Mouse (Mus musculus) lung, postnatal 4 days (tissue): ENCODE data around the gene Ankrd13a.
"Not testable (repeated sequence)": the region's sequence is repeated elsewhere in the genome, so short reads cannot be mapped to it uniquely, and the experiment has no call there.

ENCODE experiments used
- DNase-seq, 2 experiments: peaks; one replicate each; pipeline ENCODE4 v3.0.0; 2021

Gene Ankrd13a

DNA sequence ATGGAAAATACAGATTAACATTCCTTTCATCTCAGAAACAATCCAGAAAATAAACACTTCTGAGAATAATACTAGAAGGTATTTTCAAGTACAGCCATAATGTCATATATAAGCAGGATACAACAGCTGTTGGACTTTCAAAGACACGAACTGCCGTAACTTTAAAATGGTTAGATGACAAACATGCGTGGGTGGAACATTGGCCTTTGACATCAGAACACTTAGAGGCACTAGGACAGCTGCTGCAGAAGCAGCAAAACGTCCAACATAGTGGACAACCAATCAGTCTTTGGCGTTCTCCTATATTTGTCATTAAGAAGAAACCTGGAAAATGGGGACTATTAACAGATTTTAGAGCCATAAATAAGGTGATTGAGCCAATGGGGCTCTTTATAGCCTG lies 66.0 kb downstream of the Ankrd13a start:
- DNase-seq, result peak in 1 of 2 experiments; percentile 16

DNA sequence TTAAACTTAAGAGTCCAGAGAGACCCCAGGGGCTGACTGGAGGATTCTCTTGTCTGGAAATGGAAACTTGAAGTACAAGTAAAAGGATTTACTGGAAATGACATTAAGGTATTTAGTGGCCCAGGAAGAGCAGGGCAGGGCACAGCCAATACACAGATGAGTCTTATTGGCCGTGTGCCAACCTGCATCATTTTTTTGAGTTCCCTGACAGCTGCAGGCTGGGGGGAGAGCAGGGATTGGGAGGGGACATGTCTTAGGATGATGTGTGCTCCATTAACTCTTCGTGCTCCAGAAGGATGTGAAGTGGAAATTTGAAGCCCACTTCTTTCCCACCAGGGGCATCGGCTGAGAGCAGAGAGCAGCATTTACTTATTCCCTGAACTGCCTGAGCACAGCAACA lies 67.7 kb downstream of the Ankrd13a start:
- not testable (repeated sequence) for DNase-seq

DNA sequence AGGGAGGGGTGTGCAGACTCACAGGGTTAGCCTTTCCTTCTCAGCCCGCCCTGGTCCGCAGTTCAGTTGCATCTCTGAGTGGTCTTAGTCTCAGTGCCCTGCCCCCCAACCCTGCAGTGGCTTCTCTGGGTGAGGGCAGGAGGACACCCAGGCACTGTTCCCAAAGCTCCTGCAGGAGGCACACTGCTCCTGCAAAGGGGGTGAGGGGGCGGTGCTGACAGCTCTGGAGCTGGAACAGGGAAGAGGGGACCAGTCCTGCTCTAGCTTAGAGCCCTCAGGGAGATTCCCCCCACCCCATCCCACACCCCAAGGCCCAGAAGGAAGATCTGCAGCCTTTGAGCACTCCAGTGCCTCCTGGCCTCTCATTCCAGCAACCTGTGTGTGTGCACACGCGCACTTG lies 68.2 kb downstream of the Ankrd13a start:
- DNase-seq, result no peak

DNA sequence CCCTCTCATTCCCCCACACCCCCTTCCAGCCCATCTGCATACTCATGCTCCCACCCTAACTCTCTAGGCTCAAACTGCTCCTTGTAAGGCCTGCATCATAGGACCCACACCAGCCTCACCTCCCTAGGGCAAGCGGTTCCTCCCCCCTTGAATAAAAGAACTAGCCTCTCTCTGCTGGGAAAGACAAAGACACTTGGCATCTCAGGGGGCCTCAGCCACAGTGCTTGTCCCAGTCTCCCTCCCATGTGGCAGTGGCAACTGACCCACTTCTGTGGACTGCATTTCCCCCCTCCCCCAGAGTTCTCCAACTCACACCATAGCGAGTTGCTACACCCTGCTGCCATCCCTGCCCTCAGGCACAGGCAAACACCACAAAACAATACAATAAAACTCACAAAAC lies 69.9 kb downstream of the Ankrd13a start:
- DNase-seq, result not testable (repeated sequence)

DNA sequence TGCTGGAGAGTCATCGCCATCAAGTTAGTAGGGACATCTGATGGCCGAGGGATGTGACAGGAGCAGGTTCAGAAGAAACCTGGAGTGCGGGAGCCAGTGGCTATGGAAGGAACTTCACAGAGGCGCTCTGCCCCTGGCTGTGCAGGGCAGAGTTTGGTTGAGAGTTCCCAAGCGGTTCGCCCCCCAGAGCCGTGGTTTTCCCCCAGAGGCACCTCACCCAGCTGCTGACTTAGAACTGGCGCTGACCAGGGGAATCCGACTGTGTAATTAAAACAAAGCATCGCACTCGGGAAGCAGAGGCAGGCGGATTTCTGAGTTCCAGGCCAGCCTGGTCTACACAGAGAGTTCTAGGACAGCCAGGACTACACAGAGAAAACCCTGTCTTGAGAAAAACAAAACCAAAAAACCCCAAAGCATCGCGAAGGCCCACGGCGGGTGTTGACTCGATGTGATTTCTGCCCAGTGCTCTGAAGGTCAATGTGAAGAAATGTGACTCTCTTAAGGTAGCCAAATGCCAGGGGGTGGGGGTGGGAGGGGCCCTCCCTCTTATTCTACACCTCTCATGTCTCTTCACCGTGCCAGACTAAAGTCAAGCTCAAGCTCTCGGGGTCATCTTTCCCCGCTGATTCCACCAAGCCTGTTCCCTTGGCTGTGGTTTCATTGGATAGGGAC lies 77.2 kb downstream of the Ankrd13a start:
- no peak for DNase-seq

DNA sequence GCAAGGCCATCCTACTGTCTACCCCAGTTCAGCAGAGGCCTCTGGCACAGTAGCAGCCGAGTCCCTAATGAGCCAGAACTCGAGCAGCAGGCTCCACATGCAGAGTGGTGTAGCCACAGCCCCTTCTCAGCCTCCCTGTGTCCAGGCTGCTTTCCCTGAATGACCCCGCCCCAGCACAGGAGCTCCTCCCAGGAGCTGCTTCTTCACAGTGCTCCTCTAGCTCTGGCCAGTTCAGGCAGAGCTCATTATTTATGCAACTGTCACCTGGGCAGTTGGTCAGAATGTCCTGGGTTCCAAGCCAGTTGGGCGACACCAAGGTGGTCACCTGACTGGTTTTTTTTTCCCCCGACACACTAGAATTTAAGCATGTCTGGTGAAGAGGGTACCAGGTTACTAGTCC lies 78.9 kb downstream of the Ankrd13a start, which contains the start of gene 4930519G04Rik:
4930519G04Rik (plus strand) TSS at position 301 of the 400 bp plus-strand sequence.
- DNase-seq, result not testable (repeated sequence)
